Mouse (Mus musculus) cerebellum, adult 9-11 months (tissue): ENCODE results near the gene Egfl8.

Experiments used
- DNase-seq: peaks from one replicate; pipeline ENCODE4 v3.0.0; 2022

Egfl8 gene

DNA sequence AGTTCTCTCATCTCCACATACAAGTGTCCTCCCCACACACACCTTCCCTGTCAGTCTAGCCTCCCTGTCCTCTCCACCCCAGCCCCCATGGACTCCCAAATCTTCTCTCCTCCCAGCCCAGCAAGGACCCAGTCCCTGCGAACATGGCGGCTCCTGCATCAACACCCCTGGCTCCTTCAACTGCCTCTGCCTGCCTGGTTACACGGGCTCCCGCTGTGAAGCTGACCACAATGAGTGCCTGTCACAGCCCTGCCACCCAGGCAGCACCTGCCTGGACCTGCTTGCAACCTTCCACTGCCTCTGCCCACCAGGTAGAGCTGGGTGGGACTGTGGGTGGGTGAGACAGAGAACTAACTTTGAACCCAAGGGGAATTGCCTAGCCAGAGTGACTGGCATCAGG is 45.9 kb downstream of the Egfl8 start:
- no peak for DNase-seq

DNA sequence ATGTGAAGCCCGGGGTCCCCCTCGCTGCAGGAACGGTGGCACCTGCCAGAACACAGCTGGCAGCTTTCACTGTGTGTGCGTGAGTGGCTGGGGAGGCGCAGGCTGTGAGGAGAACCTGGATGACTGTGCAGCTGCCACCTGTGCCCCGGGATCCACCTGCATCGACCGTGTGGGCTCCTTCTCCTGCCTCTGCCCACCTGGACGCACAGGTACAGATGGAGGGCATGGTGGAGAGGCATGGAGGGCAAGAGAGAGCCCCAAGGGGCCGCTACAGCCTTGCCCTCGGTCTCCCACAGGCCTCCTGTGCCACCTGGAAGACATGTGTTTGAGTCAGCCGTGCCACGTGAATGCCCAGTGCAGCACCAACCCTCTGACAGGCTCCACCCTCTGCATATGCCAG is 47.4 kb downstream of the Egfl8 start:
- DNase-seq, result no peak

DNA sequence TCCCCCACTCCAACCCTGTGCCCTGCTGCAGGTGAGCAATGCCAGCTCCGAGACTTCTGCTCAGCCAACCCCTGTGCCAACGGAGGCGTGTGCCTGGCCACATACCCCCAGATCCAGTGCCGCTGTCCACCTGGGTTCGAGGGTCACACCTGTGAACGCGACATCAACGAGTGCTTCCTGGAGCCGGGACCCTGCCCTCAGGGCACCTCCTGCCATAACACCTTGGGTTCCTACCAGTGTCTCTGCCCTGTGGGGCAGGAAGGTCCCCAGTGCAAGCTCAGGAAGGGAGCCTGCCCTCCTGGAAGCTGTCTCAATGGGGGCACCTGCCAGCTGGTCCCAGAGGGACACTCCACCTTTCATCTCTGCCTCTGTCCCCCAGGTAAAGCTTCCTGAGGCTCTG is 48.5 kb downstream of the Egfl8 start:
- DNase-seq, result no peak

DNA sequence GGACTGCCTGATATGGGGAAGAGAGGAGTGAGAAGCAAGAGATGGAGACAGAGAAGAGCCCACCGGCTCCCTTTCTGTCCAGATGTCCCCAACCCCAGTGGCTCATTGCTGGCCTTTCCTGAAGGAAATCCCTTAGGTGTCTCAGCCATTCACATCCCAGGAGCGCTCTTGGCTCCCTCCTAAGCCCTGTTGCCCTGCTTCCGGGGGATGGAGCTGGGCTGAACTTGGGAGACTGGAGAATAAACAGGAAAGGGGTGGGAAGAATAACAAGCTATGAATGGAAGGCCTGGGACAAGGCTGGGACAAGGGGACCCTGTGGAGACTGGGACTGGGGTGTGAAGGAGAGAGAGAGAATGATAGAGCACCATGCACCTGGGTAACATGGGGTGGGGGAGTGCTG is 51.0 kb downstream of the Egfl8 start:
- DNase-seq, result no peak

DNA sequence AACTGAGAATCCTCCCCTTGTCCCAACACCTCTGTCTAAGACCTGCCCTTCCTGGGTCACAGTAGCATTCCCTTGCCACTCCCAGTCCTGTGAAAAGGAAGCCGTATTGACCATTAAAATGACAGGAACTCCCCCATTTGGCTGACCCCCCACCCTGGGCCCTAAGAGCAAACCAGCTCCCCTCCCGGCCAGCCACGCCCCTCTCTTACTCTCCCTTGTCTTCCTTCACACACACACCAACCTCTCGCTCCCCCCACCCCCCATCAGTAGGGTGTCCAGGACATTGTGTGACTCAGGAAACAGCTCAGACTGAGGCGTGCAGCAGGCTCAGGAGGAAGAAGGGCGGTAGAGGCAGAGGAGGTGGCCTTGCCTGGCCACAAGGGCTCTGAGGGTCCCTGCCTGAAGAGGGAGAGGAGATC is 51.8 kb downstream of the Egfl8 start, which contains the start of gene Notch4:
Gene Notch4 (plus strand): TSS at position 266 of the 419 bp plus-strand sequence.
- no peak for DNase-seq

DNA sequence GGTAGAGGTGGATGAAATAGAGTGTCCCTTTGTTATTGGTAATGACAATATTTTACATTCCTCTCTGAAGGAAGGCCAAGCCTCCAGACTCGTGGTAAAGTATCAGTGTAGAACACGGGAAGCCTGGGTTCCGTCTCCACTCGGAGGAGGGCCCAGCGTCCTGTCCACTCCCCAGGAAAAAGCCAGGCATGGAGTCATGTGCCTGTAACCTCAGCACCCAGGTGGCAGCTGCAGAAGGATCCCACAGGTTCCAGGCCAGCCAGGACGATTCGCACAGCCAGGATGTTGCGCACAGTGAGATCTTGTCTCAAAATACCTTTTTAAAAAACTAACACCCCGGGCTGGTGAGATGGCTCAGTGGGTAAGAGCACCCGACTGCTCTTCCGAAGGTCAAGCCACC is 52.4 kb downstream of the Egfl8 start:
- no peak for DNase-seq
